Mouse (Mus musculus) spleen, adult 12 weeks (tissue): ENCODE measurements around the gene Tmed2.
"Not testable (repeated sequence)": the region's sequence is repeated elsewhere in the genome, so short reads cannot be mapped to it uniquely, and the experiment has no call there.

ENCODE experiments used
- DNase-seq: peaks from one replicate; pipeline ENCODE4 v3.0.0; 2022; ENCODE audit warnings: low spot score

Gene Tmed2

DNA sequence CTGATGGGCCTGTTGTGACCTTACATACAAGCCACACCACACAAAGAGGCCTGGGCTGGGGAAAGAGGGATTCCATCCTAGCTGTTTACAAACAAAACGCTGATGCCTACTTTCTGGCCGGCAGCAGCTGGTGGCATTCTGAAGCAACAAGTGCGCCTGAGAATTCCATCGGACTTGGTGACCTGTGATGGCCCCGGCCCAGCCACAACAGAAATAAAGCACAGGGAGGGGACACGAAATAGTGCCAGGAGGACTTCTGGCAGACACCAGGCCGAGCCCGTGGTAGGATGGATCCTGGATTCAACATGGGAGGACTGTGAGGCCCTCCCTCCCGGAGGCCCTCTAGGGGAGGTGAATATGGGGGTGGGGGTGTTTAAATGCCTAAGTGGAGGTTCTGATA lies 11.7 kb upstream of the Tmed2 start:
- DNase-seq: no peak

DNA sequence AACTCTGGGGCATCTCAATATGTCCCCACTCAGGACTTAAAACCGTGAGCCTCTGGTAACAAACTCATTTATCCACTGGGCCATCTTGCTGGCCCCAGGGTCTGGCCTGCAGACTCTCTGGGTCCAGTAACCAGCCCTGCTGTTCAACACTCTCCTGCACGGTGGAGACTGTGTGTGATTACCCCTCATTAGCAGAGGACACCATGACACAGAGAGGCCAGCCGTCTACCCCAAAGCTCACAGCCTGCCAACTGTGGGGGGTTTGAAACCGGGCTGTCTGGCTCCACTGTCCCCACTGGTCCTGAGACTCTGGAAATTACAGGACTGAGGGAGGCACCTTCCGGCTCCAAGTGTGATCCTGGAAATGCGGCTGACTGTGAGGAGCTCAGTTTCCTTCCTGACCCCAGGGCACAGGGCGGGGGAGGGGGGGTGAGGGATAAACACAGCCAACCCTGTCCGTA lies 11.3 kb upstream of the Tmed2 start:
- DNase-seq: no peak

DNA sequence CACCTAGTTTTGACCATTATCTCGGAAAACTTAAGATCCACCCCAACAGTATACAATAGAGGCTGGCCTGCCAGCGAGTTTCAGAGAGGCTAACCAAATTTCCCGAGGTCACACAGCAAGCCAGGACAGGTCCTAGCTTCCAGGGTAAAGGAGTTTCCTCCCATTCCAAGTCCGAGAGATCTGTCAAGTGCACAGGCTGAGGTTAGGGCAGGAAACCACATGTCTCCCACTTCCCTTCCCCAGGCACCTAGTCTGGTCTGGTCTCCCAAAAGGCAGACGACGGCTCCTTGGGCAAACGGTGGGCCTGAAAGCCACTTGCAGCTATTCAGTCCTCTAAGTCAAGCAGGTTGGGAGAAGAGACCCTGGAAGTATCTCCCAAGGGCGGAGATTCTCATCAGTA lies 10.8 kb upstream of the Tmed2 start:
- DNase-seq: no peak

DNA sequence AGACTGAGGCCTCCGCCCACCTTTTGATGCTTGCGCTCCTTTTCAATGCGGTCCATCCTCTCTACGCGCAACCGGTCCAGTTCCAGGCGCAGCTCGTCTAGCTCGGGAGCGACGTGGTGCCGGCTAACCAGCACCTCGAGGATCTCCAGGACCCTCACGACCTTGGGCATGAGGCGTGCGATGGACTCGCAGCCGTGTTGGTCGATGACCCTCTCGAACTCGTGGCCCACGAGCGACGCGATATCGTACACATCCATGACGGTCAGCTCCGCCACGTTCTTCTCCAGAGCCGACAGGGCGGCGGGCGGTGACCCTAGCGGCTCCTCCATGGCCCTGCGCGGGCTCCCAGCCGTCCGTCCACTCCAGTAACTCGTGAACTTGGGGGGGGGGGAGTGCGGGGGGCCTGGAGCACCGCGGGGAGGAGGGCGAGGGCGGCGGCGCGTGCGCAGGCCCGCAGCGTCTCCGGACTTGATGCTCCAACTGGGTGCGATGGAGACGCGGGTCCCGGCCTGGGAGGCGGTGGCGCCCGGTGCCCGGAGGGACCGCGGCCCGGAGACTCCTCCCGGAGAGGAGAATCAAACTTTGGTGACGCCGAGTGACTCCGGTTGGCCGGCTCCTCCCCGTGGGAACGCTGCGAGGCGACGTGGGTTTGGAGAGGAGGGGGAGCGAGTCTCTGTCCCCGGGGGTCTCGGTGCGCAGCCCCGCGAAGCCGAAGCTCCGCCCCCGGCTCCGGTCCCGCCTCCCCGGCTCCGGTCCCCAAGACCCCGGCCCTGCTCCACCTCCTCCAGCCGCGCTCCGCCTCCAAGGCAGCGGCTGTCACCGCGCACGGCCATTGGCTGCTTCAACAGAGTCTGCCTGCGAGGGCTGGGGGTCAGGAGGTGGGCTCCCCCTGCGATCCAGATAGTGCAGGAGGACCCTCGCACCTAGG lies 9.6 kb upstream of the Tmed2 start, which contains the start of gene Rilpl1:
TSS of gene Rilpl1 (minus strand) at position 737 of the 928 bp plus-strand sequence.
- DNase-seq: no peak

DNA sequence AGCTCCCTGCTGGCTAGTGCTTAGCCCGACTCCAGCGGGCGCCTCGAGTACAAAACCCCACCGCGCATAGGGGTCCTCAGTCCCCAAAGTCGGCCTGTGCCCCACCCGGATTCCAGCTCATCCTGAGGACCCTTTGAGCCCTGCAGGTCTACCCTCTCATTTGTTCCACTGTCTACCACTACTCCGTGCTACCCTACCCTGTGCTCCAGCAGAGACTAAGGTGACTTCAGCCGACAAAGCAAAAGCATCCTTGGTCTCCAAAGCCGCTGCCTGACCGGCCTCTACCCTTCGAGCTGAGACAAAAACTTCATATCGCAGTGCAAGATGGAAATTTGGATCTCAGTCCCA lies 8.9 kb upstream of the Tmed2 start:
- no peak for DNase-seq

DNA sequence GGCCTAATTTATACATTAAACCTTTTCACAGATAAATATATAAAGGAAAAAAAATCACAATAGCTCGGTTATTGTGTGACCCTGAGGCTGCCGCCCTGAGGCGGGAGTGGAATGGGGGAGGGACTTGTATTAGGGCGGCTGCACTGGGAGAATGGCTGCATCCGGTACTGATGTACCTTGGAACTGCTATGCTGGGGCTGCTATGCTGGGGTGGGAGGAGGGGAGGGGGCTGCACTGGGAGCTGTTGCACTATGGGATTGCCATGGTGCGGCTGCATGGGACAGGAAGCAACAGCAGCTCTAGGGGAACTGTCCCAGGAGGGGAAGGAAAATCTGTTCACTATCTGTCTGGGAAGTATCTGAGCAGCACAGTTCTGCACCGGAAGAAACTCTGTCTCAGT lies 8.0 kb upstream of the Tmed2 start:
- DNase-seq: no peak

DNA sequence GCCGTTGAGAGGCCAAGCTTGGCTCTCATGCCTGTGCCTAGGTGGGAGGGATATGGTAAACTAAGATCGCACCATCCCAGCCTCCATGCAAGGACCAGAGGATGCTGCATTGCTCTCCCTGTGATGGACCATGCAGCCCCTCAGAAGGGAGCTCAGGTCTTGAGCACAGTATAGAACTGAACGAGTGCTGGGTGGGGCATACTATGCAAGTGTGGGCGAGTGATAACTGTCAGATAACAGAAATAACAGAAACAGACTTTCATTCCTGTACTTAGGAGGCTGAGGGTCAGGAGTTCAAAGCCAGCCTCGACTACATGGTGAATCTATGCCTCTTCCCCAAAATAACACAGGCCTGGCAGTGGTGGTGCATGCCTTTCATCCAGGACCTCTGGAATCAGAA lies 5.5 kb upstream of the Tmed2 start:
- DNase-seq: no peak

DNA sequence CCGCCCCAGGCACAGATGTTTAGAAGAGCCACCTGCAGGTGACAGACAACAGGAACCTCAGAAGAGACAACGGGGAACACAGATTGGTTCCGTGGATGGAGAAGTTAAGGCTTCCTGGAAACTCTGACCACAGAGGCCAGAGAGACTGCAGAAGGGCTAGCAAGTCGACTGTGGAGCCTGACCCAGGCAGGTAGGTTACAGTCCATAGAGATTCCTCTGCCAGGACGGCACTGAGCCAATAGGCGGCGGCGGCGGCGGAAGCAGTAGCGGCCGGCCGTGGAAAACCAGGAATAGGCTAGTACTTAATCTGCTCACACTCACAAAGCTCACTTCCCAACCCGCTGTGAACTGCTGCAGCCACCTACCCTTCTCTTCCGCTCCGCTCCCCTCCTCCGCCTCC lies 3.7 kb upstream of the Tmed2 start:
- DNase-seq: no peak

DNA sequence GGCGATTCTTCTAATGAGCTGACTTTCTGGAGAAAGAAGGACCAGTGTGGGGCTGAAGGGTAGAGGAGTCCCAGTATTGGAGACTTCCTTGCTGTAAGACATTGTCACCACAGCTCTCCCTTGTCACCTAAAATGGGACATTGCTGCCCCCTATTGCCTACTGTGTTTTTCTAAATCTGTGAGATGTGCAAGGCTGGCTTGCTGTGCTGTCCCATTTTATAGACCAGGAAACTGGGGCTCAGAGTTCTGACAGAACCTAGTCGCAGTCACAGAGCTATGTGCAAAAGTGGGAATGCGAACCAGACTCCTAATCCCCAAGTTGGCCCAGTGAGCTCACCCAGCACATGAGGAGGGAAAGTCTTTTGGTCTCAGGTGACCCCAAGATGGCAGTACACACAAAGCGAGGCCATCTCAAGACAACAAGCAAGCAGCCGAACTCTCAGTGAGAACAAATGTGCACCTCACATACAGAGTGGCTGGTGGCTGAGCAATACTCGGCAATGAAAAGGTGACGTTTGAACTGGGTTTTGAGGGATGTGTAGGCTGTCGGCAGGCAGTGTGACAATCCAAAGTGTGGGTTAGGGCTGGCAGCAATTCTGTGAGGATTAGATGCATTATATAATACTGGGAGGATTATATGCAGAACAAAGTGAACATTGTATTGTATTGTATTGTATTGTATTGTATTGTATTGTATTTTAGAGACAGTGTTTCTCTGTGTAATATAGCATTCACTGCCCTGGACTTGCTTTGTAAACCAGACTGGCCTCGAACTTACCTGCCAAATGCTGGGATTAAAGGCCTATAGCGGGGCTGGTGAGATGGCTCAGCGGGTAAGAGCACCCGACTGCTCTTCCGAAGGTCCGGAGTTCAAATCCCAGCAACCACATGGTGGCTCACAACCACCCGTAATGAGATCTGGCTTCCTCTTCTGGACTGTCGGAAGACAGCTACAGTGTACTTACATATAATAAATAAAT lies 1.4 kb upstream of the Tmed2 start:
- peak; percentile 30 for DNase-seq

DNA sequence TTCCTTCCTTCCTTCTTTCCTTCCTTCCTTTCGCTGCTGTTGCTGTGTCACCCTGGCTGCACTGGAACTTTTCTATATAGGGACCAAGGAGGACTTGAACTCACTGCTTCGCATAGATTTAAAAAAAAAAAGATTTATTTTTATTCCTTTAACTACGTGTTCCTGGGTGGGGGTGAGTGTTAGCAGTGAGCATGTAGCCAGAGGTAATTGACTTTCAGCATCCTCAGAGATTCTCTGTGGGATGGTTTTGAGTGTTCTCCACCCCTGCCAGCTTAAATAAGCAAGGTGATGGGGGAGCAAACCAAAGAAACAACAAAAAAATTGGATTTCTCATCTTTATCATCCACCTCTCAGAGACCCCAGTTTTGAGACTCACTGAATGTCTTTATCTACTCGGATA lies 590 bp upstream of the Tmed2 start:
- DNase-seq: no peak

DNA sequence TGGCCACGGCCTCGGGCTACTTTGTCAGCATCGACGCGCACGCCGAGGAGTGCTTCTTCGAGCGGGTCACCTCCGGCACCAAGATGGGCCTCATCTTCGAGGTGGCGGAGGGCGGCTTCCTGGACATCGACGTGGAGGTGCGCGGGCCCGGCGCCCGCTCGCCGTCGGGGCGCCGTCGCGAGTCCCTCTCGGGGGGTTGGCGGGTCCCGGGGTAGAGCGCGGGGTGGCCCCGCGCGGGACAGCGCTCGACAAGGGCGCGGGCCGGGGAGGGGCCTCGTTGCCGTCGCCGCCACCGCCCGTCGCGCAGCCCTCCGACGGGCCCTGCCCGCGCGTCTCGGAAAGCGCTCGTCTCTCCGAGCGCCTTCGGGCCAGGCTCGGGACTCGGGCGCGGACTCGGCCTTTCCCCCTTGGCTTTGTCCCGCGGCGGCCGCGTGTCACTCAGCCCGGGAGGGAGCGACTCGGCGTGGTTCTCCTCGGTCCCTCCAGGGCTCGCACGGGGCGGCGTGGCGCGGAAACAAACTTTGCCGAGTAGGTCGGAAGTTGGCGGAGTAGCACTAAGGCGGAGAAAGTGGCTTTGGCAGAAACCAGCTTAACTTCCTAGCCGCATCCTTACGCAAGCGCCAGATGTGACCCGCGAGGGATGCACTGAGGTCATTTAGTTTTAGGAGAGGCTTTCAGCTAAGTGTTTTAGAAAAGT lies 558 bp downstream of the Tmed2 start:
- DNase-seq: peak; percentile 67

DNA sequence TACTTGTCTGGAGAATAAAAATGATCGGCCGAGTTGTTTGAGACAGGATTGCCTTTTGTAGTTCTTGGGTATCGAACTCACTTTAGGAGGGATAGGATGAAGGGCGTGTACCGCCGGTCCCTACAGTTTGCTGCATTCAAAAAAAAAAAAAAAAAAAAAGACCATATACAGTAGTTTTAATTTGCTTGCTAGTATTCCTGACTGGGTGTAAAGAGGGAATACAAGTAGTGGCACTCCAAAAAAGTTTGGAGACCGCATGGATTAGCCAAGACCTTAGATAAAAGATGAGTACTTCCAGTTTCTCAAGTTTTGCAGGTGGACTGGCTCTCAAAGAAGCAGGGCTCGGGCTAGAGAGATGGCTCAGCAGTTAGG lies 1.1 kb downstream of the Tmed2 start:
- no peak for DNase-seq

DNA sequence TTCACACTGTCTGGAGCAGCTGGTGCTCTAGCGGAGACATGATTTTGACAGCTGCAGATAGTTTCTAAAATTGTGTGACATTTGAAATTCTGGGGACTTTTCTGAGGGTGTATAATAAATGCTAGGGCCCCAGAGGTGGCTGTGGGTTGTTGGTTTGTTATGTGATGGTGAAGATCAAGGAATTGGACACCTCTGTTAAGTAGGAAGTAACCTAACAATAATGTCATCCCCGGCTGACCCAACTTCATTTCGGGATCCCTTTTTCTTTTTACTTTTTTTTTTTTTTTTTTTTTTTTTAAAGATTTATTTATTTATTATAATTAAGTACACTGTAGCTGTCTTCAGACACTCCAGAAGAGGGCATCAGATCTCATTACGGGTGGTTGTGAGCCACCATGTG lies 10.2 kb downstream of the Tmed2 start:
- DNase-seq: not testable (repeated sequence)

DNA sequence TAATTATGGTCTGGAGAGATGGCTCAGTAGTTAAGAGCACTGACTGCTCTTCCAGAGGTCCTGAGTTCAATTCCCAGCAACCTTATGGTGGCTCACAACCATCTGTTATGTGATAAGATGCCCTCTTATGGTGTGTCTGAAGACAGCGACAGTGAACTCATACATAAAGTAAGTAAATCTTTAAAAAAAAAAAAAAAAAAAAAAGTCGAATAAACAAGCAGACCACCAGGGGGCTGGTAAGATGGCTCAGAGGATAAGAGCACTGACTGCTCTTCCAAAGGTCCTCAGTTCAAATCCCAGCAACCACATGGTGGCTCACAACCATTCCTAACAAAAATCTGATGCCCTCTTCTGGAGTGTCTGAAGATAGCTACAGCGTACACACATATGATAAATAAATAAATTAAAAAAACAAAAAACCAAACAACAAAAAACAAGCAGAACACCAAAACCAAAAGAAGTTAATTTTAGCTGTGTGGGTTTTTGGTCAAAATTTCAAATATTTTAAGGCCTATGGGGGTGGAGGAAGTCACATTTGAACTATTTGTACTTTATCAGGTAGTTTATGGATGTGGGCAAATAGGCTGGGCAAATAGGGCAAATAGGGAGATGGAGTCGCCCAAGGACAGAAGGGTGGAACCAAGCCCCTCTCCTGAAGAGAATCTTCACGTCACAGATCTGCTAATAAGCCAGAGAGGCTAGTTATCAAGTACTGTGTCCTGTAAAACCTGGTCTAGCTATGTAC lies 11.0 kb downstream of the Tmed2 start:
- DNase-seq: not testable (repeated sequence)

DNA sequence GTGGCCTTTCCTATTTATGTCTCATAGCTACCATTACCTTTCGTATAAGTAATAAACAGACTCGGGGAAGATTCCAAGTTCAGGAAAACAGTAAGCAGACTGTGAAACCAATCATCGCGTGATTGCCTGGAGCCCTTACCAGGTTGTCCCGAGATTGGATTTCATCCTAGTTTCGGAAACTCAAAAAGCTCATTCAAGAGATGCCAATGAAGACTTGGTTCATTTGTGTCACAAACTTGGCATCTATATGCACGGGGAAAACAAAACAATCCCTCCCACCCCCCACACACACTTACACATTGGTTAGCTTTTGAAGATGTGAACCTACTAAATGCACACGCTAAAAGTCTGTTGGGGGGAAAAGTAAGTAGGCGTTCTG lies 11.6 kb downstream of the Tmed2 start:
- DNase-seq: no peak

DNA sequence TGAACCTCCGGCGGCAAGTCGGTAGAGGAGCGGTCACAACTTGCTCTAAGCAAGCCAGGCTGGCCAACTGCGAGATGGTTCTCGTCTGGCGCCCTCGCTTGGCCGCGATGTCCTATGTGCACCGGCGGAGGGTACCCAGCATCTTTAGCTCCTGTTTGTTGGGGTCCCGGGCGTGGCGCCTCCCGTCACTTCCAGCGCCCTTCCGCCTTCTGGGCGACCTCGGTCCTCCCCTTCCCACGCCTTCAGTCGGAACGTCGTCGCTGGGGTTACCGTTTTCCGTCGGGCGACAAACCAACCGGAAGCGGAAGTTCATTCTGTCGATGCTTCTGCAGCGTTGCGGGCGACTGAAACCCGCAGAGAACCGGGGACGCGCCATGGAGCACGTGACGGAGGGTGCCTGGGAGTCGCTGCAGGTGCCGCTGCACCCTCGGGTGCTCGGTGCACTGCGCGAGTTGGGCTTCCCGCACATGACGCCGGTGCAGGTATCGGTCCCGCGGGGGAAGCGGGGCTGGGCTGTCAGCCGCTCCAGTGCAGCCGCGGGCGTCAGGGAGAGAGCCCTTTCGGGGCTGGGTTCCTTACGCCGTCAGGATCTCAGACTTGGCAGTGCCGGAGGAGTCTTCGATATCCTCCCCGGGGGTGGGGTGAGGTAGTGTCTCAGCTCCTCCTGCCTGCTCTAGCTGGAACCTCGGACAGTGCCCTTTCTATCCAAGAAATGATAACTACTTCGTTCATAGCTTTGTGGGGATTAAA lies 12.2 kb downstream of the Tmed2 start, which contains the start of gene Ddx55:
TSS of gene Ddx55 (plus strand) at position 307 of the 750 bp plus-strand sequence.
- peak; percentile 81 for DNase-seq

DNA sequence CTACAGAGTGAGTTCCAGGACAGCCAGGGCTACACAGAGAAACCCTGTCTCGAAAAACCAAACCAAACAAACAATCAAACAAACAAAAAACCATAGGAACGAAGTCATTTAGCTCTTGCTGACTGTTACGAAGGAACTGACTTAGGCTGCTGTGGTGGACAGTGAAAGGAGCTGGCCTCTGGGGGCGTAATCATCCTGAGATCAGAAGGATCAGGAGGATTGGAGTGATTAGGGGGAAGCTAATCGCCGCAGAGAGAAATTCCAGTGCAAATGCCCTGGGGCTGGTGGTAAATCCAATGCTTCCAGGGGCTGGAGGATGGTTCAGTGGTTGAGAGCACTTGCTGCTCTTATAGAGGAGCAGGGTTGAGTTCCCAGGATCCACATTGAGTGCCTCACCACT lies 13.1 kb downstream of the Tmed2 start:
- no peak for DNase-seq

DNA sequence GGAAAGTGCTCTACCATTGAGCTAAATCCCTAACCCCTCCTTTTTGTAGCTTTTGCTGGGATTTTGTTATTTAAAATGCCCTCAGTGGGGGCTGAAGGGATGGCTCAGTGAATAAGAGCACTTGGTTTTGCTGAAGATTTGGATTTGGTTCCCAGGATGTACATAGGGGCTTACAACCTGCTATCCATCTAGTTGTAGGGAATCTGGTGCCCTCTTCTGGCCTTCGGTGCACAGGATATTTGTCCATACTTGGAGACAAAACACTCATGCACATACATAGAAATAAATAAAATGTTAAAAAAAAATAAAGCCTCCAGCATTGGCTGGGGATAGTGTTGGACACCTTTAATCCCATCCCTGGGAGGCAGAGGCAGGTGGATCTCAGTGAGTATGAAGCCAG lies 14.7 kb downstream of the Tmed2 start:
- DNase-seq: no peak

DNA sequence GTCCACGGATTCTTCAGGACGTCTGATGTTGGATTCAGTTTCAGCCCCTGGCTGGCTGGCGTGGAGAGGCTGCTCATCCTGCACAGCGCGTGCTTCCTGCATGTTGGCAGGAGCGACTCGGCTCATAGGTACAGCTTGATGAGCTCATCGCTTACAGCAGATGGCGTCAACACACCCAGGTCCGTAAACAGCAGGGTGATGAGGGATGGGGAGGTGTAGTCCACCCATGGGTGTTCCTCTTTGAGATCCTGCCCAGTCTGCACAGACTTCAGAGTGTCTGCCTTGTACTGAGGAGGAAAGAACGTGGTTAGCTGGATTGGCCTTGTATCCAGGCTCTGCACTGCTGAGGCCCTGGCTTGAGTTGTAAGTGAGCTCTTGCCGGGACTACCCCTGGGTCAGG lies 30.6 kb downstream of the Tmed2 start:
- no peak for DNase-seq

DNA sequence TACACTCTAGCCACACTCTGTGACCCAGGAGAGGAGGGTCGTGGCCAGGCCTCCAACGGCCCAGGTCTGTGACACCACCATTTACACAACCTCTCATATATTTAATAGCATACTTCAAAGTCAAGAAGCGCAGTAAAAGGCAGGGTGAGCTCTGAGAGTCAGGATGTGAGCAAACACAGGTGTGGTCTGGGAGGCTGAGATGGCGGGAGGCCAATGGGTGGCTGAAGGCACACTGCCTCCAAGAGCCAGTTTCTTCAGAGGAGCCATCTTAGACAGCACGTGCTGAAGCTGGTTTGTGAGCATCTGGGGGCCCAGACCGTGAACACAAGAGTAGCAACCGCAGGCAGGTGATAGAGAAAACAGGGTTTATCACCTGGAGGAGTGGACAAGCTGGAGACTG lies 35.0 kb downstream of the Tmed2 start:
- DNase-seq: no peak
